Mouse (Mus musculus) testis, adult 2 months (tissue): Measurements from ENCODE around the gene A2ml1.

Source experiments
- CTCF ChIP-seq: fragments of 200-500 bp; IDR thresholded peaks from 2 replicates; pipeline ENCODE4 v1.5.1; 2012; ENCODE audit warnings: low read depth, mild to moderate bottlenecking, inconsistent platforms, low read length, moderate library complexity; ENCODE audit not compliant: control insufficient read depth, insufficient read depth, insufficient replicate concordance
- POLR2A ChIP-seq: fragments of 200-500 bp; IDR thresholded peaks from 2 replicates; pipeline ENCODE4 v1.6.1; 2012; ENCODE audit warnings: low read depth, mild to moderate bottlenecking, inconsistent platforms, low read length, moderate library complexity; ENCODE audit not compliant: control insufficient read depth

GRCm38 (mm10) chr6:128495346-128495745 lies 86.1 kb downstream of the A2ml1 start:
- TF ChIP-seq CTCF (no peak), POLR2A (no peak)
